ENCODE assay signal across 8 mouse cellular contexts in genomic region chr7:97842332-97842731, GRCm38 (mm10). TPM values are rescaled to one million over a fixed set of nuclear protein-coding genes. Genes with fewer than 3 reads are reported as not detected.
A peak's percentile ranks its signal among the peaks of the same experiment; 100 is the strongest.
DNase-seq lines count a peak whose midpoint lies in the region; ATAC-seq lines count a peak whose summit lies in the region.

No protein-coding gene starts in this region.

- WGBS in kidney, embryonic 14.5 days = 59% methylated on average over 2 of the region's 2 CpGs
- WGBS in forebrain, embryonic 10.5 days = 67% methylated on average over 2 of the region's 2 CpGs
- 63% methylated on average over 2 of the region's 2 CpGs for WGBS in intestine, embryonic 15.5 days
- 42% methylated on average over 2 of the region's 2 CpGs for WGBS in midbrain, embryonic 15.5 days

- no peak overlapping the region for H3K27ac ChIP-seq in kidney, embryonic 14.5 days (ENCODE audit: low read depth, low read length)
- H3K27ac ChIP-seq in forebrain, embryonic 10.5 days = peak overlapping the region; percentile 88
- no peak overlapping the region for H3K27ac ChIP-seq in intestine, embryonic 15.5 days
- H3K27ac ChIP-seq in midbrain, embryonic 15.5 days = peak overlapping the region; percentile 83

- peak overlapping the region; percentile 41; the same call in 1 of the 2 replicates for H3K4me3 ChIP-seq in kidney, embryonic 14.5 days (ENCODE audit: low read length)
- H3K4me3 ChIP-seq in forebrain, embryonic 10.5 days = peak overlapping the region; percentile 58
- peak overlapping the region; percentile 42; the same call in 1 of the 2 replicates for H3K4me3 ChIP-seq in intestine, embryonic 15.5 days (replicated peaks)
- H3K4me3 ChIP-seq in midbrain, embryonic 15.5 days = peak overlapping the region; percentile 44

- H3K4me2 ChIP-seq in kidney, embryonic 14.5 days (replicated peaks; ENCODE audit: low read depth, low read length) = peak overlapping the region; percentile 61
- H3K4me2 ChIP-seq in intestine, embryonic 15.5 days (replicated peaks) = peak overlapping the region; percentile 74
- peak overlapping the region; percentile 56 for H3K4me2 ChIP-seq in midbrain, embryonic 15.5 days

- peak overlapping the region; percentile 54; the same call in 1 of the 2 replicates for H3K9ac ChIP-seq in kidney, embryonic 14.5 days (ENCODE audit: low read depth, low read length)
- no peak overlapping the region for H3K9ac ChIP-seq in intestine, embryonic 15.5 days
- H3K9ac ChIP-seq in midbrain, embryonic 15.5 days = peak overlapping the region; percentile 68; the same call in 1 of the 2 replicates

- H3K9me3 ChIP-seq in kidney, embryonic 14.5 days (ENCODE audit: control insufficient read depth, low read length) = no peaks in the 10 kb centered on the region
- H3K9me3 ChIP-seq in forebrain, embryonic 10.5 days = no peaks in the 10 kb centered on the region
- H3K9me3 ChIP-seq in intestine, embryonic 15.5 days = no peaks in the 10 kb centered on the region
- H3K9me3 ChIP-seq in midbrain, embryonic 15.5 days = no peaks in the 10 kb centered on the region

- no peaks in the 10 kb centered on the region for H3K27me3 ChIP-seq in kidney, embryonic 14.5 days (ENCODE audit: control insufficient read depth, insufficient read depth, low read length)
- H3K27me3 ChIP-seq in forebrain, embryonic 10.5 days (ENCODE audit: poor library complexity, severe bottlenecking) = no peaks in the 10 kb centered on the region
- no peaks in the 10 kb centered on the region for H3K27me3 ChIP-seq in intestine, embryonic 15.5 days (replicated peaks)
- H3K27me3 ChIP-seq in midbrain, embryonic 15.5 days (replicated peaks) = no peaks in the 10 kb centered on the region

- H3K4me1 ChIP-seq in kidney, embryonic 14.5 days (ENCODE audit: control insufficient read depth, insufficient read depth, low read length) = no peaks in the 10 kb centered on the region
- peaks cover 23% of the 10 kb centered on the region for H3K4me1 ChIP-seq in forebrain, embryonic 10.5 days
- H3K4me1 ChIP-seq in intestine, embryonic 15.5 days (replicated peaks) = peaks cover 10% of the 10 kb centered on the region; the same call in 1 of the 2 replicates
- peaks cover 25% of the 10 kb centered on the region for H3K4me1 ChIP-seq in midbrain, embryonic 15.5 days

- no peak; the same call in 1 of the 2 replicates for ATAC-seq in kidney, embryonic 14.5 days (ENCODE audit: low FRiP score, low TSS enrichment)
- ATAC-seq in intestine, embryonic 15.5 days = peak; percentile 18; the same call in 1 of the 2 replicates
- peak; percentile 56 for ATAC-seq in midbrain, embryonic 15.5 days (replicated peaks)

- no peak for DNase-seq in kidney, postnatal 4 days
- no peak for DNase-seq in forebrain, embryonic 10.5 days (ENCODE audit: extremely low spot score, low spot score)
- DNase-seq in thymus, postnatal 4 days = no peak
- DNase-seq in right cerebral cortex, adult 18-20 months = no peak
- DNase-seq in layer of hippocampus, adult 8-10 months (ENCODE audit: low spot score in 2 of 2) = no peak

- H3K36me3 ChIP-seq in kidney, embryonic 14.5 days (ENCODE audit: control insufficient read depth, insufficient read depth, low read length) = no peaks in the 10 kb centered on the region
- no peaks in the 10 kb centered on the region for H3K36me3 ChIP-seq in forebrain, embryonic 10.5 days (replicated peaks)
- no peaks in the 10 kb centered on the region for H3K36me3 ChIP-seq in intestine, embryonic 15.5 days
- no peaks in the 10 kb centered on the region for H3K36me3 ChIP-seq in midbrain, embryonic 15.5 days (replicated peaks)

RNA-seq across cellular contexts. Expression of gene Pak1, which starts 54.0 kb away (rescaled TPM):
- polyA plus RNA-seq in kidney, embryonic 14.5 days (2014; fragmentation: Nextera tagmentation; extraction: Ambion mirVana) = 13.0 and 22.1 TPM in 2 replicates
- polyA plus RNA-seq in forebrain, embryonic 10.5 days (2016; fragmentation: Nextera tagmentation; extraction: Ambion mirVana) = 44.1 and 50.0 TPM in 2 replicates
- polyA plus RNA-seq in intestine, embryonic 15.5 days (2015; fragmentation: Nextera tagmentation; extraction: Ambion mirVana) = 32.7 and 33.0 TPM in 2 replicates
- 147 and 156 TPM in 2 replicates for polyA plus RNA-seq in midbrain, embryonic 15.5 days (2015; fragmentation: Nextera tagmentation; extraction: Ambion mirVana)
- total RNA-seq in layer of hippocampus, adult 8-10 months (2022) = 100 to 1,000 TPM; 216 to 243 (median 233) TPM

Comparison
In these comparisons a context has a peak if more than half of its experiments do, and no peak if none do; other contexts are left out.
1. H3K27ac ChIP-seq: peak in forebrain, embryonic 10.5 days (single experiment) and midbrain, embryonic 15.5 days (single experiment); none in kidney, embryonic 14.5 days (single experiment) and intestine, embryonic 15.5 days (single experiment).
2. Peak in every context shown above with its lines, with median percentiles within 50 percentile points of each other: H3K4me2 ChIP-seq and H3K4me3 ChIP-seq.